Mouse (Mus musculus): ENCODE data around the gene Fut7.

- no peak for TF ChIP-seq POLR2AphosphoS2 (IDR thresholded peaks at IDR 0.05; ENCODE audit: insufficient read length, low read depth)
- TF ChIP-seq POLR2A (IDR thresholded peaks at IDR 0.05; ENCODE audit: insufficient read length, low read depth): no peak
- no peak for TF ChIP-seq TCF3 (IDR thresholded peaks at IDR 0.05; ENCODE audit: insufficient read length, low read depth)
- no peak for TF ChIP-seq MYOD1 (IDR thresholded peaks at IDR 0.05; ENCODE audit: control insufficient read depth in 1 of 3, insufficient read length in 2 of 3, low read depth in 2 of 3)
- no peak for TF ChIP-seq TCF12 (IDR thresholded peaks at IDR 0.05; ENCODE audit: insufficient read depth, poor library complexity, severe bottlenecking)
Measured at GRCm38 (mm10) chr2:25394281-25395221, 28.5 kb upstream of the Fut7 start.
